Mouse (Mus musculus): ENCODE data around the gene Nkapd1. TPM values are rescaled to one million over a fixed set of nuclear protein-coding genes. Genes with fewer than 3 reads are reported as not detected.
A peak's percentile ranks its signal among the peaks of the same experiment; 100 is the strongest.
"Not testable (repeated sequence)": the region's sequence is repeated elsewhere in the genome, so short reads cannot be mapped to it uniquely, and the experiment has no call there.

Gene Nkapd1
- polyA plus RNA-seq, 1 experiment, result 8.9 TPM

DNA sequence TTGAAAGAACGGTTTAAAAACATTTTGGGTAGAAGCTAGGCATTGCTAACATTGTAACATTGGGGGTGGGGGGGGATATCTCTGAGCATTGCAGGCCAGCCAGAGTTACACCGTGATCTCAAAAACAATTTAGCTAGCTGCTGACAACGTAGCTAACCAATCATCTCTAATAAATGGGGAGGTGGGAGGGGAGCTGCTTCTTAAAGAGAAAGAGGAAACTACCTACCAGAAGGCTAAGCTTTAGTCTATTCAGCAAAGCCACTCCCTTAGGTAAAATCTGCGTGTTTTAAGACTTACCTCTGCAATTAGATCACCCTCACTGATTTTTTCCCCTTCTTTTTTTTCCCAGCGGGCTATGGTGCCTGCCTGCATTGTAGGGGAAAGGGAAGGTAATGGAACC is 41.1 kb upstream of the Nkapd1 start:
- DNase-seq, result no peak
- Histone ChIP-seq H3K36me3 (ENCODE audit: control insufficient read depth, insufficient read depth, low read length) (no peaks in the 10 kb centered on the region), H3K27ac (ENCODE audit: control insufficient read depth, insufficient read depth, low read length) (no peak overlapping the region), H3K27me3 (ENCODE audit: control insufficient read depth, insufficient read depth, low read length) (no peaks in the 10 kb centered on the region), H3K4me1 (replicated peaks; ENCODE audit: control insufficient read depth, insufficient read depth, low read length) (peaks cover 4% of the 10 kb centered on the region), H3K4me3 (ENCODE audit: control insufficient read depth, insufficient read depth, low read length) (no peak overlapping the region)
- WGBS, result 23% methylated on average over 5 of the region's 5 CpGs
- TF ChIP-seq POLR2A (IDR thresholded peaks at IDR 0.05; ENCODE audit: control insufficient read depth, extremely low read depth, insufficient read depth, low read length, poor library complexity) (no peak), CTCF (IDR thresholded peaks at IDR 0.05; ENCODE audit: borderline replicate concordance, control insufficient read depth, extremely low read depth, insufficient read depth, low read length, poor library complexity) (no peak)

DNA sequence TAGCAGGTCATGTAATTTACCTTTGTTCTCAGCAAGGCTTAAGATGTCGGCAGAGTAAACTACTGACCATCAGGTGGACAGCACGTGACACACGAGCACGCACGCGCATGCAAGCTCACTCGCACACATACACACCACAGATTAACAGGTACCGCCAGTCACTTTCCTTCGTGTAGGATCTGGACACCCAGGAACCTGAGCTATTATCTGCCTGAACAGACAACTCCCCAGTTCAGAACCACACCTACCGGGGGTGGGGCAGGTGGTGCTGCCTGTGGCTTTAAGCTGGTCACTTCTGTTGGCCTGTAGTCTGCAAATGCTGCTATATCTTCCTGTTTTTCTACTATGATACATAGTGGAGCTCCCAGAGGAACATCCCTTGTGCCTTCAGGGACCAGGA is 33.2 kb upstream of the Nkapd1 start:
- no peaks in the 10 kb centered on the region for H3K27me3 ChIP-seq (ENCODE audit: control insufficient read depth, insufficient read depth, low read length)
- H3K4me3 ChIP-seq (ENCODE audit: control insufficient read depth, insufficient read depth, low read length), result no peak overlapping the region
- no peak for TF ChIP-seq POLR2A (IDR thresholded peaks at IDR 0.05; ENCODE audit: control insufficient read depth, extremely low read depth, insufficient read depth, low read length, poor library complexity)
- no peak for TF ChIP-seq CTCF (IDR thresholded peaks at IDR 0.05; ENCODE audit: borderline replicate concordance, control insufficient read depth, extremely low read depth, insufficient read depth, low read length, poor library complexity)
- no peak overlapping the region for H3K27ac ChIP-seq (ENCODE audit: control insufficient read depth, insufficient read depth, low read length)
- H3K36me3 ChIP-seq (ENCODE audit: control insufficient read depth, insufficient read depth, low read length), result peaks cover 29% of the 10 kb centered on the region
- 97% methylated on average over 10 of the region's 10 CpGs for WGBS
- DNase-seq, result no peak
- no peaks in the 10 kb centered on the region for H3K4me1 ChIP-seq (replicated peaks; ENCODE audit: control insufficient read depth, insufficient read depth, low read length)

DNA sequence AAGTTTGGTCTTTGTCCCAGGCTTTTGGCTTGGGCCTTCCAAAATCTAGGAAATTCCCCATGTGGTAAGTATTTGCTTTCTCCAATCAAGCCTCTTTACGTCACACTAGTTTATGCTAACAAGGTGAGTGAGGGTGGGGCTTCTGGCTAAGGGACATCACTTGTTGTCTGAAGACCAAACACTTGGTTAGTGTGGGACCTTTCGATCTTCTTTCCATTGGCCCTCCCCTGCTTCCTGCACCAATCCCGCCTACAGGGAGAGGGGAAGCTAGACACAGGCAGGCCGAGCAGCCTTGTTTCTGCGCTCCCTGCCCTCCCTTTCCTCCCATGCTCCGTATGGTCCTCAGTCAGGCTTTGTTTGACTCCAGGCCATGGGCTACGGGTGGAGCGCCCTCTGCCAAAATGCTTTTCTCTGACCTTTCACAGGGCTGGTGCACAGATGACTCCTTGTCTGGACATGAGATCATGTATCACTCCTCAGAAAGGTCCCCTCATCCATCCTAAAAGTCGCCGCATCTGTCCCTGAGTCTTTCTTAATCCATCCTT is 29.6 kb upstream of the Nkapd1 start:
- Histone ChIP-seq H3K4me1 (replicated peaks; ENCODE audit: control insufficient read depth, insufficient read depth, low read length) (no peaks in the 10 kb centered on the region), H3K4me3 (ENCODE audit: control insufficient read depth, insufficient read depth, low read length) (no peak overlapping the region), H3K36me3 (ENCODE audit: control insufficient read depth, insufficient read depth, low read length) (peaks cover 50% of the 10 kb centered on the region), H3K27ac (ENCODE audit: control insufficient read depth, insufficient read depth, low read length) (no peak overlapping the region), H3K27me3 (ENCODE audit: control insufficient read depth, insufficient read depth, low read length) (no peaks in the 10 kb centered on the region)
- TF ChIP-seq CTCF (IDR thresholded peaks at IDR 0.05; ENCODE audit: borderline replicate concordance, control insufficient read depth, extremely low read depth, insufficient read depth, low read length, poor library complexity), result no peak
- no peak for TF ChIP-seq POLR2A (IDR thresholded peaks at IDR 0.05; ENCODE audit: control insufficient read depth, extremely low read depth, insufficient read depth, low read length, poor library complexity)
- WGBS, result 96% methylated on average over 10 of the region's 10 CpGs
- DNase-seq, result no peak

DNA sequence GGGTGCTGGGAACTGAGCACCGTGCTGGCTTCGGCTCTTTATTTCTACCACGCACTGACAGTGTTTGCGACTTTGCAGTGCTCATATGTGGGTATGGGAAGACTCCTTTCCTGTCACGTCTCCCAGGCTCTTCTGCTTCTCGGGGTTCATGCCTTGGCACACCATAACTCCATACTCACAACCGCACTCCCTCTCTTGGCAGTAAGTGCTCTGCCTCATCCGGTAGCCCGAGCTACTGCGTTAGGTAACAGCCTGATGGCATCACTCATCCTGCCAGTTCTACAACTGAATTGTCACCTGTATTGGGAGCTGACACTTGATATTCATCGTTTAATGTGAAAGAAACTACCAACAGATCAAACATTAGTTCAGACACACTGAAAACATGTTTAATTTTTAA is 17.0 kb upstream of the Nkapd1 start:
- TF ChIP-seq CTCF (IDR thresholded peaks at IDR 0.05; ENCODE audit: borderline replicate concordance, control insufficient read depth, extremely low read depth, insufficient read depth, low read length, poor library complexity) (no peak), POLR2A (IDR thresholded peaks at IDR 0.05; ENCODE audit: control insufficient read depth, extremely low read depth, insufficient read depth, low read length, poor library complexity) (no peak)
- DNase-seq, result no peak
- H3K36me3 ChIP-seq (ENCODE audit: control insufficient read depth, insufficient read depth, low read length), result peaks cover 6% of the 10 kb centered on the region
- WGBS, result 96% methylated on average over 11 of the region's 11 CpGs
- no peak overlapping the region for H3K4me3 ChIP-seq (ENCODE audit: control insufficient read depth, insufficient read depth, low read length)
- H3K27me3 ChIP-seq (ENCODE audit: control insufficient read depth, insufficient read depth, low read length), result no peaks in the 10 kb centered on the region
- H3K27ac ChIP-seq (ENCODE audit: control insufficient read depth, insufficient read depth, low read length), result no peak overlapping the region
- H3K4me1 ChIP-seq (replicated peaks; ENCODE audit: control insufficient read depth, insufficient read depth, low read length), result no peaks in the 10 kb centered on the region

DNA sequence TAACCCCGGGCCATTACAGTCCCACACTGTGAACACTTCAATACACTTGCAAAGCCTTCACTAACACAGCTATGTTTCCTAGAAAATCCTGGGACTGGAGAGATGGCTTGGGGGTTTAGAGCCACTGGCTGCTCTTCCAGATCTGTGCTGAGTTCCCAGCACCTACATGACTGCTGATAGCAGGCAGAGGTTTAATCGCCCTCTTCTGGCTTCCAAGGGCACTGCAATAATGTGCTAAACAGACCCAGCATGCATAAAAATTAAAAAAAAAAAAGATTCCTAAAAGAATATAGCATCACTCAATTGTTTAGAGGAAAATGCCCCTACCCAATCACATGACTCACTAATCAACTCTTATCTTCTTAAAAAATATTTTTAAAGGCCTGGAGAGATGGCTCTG is 15.8 kb upstream of the Nkapd1 start:
- Histone ChIP-seq H3K36me3 (ENCODE audit: control insufficient read depth, insufficient read depth, low read length) (peaks cover 5% of the 10 kb centered on the region), H3K27ac (ENCODE audit: control insufficient read depth, insufficient read depth, low read length) (no peak overlapping the region), H3K4me3 (ENCODE audit: control insufficient read depth, insufficient read depth, low read length) (no peak overlapping the region), H3K4me1 (replicated peaks; ENCODE audit: control insufficient read depth, insufficient read depth, low read length) (no peaks in the 10 kb centered on the region), H3K27me3 (ENCODE audit: control insufficient read depth, insufficient read depth, low read length) (no peaks in the 10 kb centered on the region)
- WGBS, result 76% methylated on average over 2 of the region's 2 CpGs
- TF ChIP-seq POLR2A (IDR thresholded peaks at IDR 0.05; ENCODE audit: control insufficient read depth, extremely low read depth, insufficient read depth, low read length, poor library complexity), result no peak
- TF ChIP-seq CTCF (IDR thresholded peaks at IDR 0.05; ENCODE audit: borderline replicate concordance, control insufficient read depth, extremely low read depth, insufficient read depth, low read length, poor library complexity), result no peak
- DNase-seq, result peak; percentile 9

DNA sequence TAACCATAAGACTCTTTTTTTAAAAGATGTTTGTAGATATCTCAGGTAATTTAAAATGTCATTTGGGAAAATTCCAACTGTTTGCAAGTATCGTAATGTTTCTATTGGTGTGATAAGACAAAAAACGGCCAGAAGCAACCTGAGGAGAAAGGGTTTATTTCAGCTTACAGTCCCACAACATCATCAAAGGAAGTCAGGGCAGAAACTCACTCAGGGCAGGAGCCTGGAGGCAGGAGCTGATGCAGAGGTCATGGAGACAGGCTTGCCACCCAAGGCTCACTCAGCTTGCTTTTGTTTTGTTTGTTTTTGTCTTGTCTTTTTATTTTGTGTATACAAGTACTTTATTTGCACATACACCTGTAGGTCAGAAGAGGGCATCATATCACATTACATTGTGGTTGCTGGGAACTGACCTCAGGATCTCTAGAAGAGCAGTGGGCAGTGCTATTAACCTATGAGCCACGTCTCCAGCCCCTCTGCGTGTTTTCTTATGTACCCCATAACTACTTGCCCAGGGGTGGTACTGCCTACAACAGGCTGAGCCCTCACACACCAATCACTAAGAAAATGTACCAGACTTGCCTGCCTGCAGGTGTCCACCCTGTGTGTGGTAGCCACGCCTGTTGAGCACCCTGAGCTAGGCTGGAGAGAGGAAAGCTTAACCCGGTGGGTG is 14.9 kb upstream of the Nkapd1 start:
- 89% methylated on average over 6 of the region's 6 CpGs for WGBS
- H3K27me3 ChIP-seq (ENCODE audit: control insufficient read depth, insufficient read depth, low read length), result no peaks in the 10 kb centered on the region
- peaks cover 5% of the 10 kb centered on the region for H3K36me3 ChIP-seq (ENCODE audit: control insufficient read depth, insufficient read depth, low read length)
- no peak overlapping the region for H3K4me3 ChIP-seq (ENCODE audit: control insufficient read depth, insufficient read depth, low read length)
- H3K27ac ChIP-seq (ENCODE audit: control insufficient read depth, insufficient read depth, low read length), result no peak overlapping the region
- TF ChIP-seq CTCF (IDR thresholded peaks at IDR 0.05; ENCODE audit: borderline replicate concordance, control insufficient read depth, extremely low read depth, insufficient read depth, low read length, poor library complexity), result no peak
- no peak for TF ChIP-seq POLR2A (IDR thresholded peaks at IDR 0.05; ENCODE audit: control insufficient read depth, extremely low read depth, insufficient read depth, low read length, poor library complexity)
- H3K4me1 ChIP-seq (replicated peaks; ENCODE audit: control insufficient read depth, insufficient read depth, low read length), result no peaks in the 10 kb centered on the region
- DNase-seq, result no peak

DNA sequence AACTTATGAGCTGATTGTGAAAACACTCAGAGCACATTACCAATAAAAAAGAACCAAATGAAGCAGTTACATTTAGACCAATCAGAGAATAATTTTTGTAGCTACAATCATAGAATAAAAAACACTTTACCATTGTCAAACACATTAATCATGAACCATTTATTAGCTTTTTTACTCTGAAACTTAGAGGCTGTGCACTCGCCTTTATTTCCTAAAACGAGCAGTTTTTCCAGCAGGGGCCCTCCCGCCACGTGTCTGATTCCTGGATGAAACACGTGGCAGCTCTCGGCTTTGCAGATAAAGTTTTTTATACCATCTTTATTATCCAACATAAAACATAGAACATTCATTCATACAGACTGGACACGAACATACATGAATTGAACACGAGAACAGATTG is 13.6 kb upstream of the Nkapd1 start:
- not testable (repeated sequence) for H3K27me3 ChIP-seq (ENCODE audit: control insufficient read depth, insufficient read depth, low read length); H3K36me3 ChIP-seq (ENCODE audit: control insufficient read depth, insufficient read depth, low read length); DNase-seq; H3K4me1 ChIP-seq (replicated peaks; ENCODE audit: control insufficient read depth, insufficient read depth, low read length); H3K27ac ChIP-seq (ENCODE audit: control insufficient read depth, insufficient read depth, low read length); H3K4me3 ChIP-seq (ENCODE audit: control insufficient read depth, insufficient read depth, low read length)
- 94% methylated on average over 6 of the region's 8 CpGs for WGBS
